Mouse (Mus musculus): ENCODE data around the gene Mcl1.

DNA sequence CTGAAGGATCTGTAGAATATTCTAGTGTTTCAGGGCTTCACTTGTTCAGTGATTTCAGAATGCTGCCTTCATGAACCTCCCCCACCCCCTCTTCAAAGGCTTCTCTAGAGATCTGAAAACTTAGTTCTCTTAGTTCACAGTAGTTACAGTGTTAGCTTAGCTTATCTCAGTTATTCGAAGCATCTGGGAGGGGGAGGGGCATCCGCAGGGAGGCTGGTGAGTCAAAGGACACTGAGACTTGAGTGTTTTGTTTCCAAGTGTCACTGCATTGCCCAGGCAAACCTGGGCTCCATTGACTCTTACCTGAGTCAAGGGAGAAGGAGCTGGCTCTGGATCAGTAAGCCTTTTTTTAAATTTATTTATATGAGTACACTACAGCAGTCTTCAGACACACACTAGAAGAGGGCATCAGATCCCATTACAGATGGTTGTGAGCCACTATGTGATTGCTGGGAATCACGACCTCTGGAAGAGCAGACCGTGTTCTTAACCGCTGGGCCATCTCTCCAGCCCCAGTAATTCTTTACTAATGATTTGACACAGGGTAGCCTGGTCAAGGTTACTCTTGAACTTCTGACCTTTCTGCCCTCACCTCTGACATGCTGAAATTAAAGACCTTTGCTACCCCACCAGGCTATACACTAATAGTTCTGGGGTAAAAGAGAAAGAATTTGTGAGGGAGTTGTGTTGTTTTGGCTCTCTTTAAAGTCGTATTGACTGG is 7.7 kb downstream of the Mcl1 start:
- TF ChIP-seq CTCF (conservative IDR thresholded peaks at IDR 0.05; ENCODE audit: low read length) (no peak), POU5F1 (IDR thresholded peaks at IDR 0.05; ENCODE audit: borderline replicate concordance, low read length) (no peak), NANOG (IDR thresholded peaks at IDR 0.05; ENCODE audit: borderline replicate concordance, low read length) (no peak)

Measured in E14TG2a.4 (cell line).